9 mouse cellular contexts compared by ENCODE assay signal in the genomic region with DNA sequence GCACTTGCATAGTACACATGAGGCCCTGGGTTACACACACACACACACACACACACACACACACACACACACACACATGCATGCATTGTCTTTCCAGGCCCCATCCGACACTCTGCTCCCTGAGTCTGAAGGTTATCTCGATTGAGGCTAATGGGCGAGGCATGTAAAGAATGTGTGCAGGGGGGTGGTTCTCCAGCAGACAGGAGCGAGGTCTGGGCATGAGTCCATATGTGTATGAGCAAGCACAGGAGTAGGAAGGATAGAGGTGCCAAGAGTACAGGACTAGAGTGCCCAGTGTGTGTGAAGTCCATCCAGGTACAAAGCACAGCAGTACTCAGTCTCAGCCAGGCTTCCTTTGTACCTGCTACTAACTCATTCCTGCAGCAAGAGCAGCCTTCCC.
DNase-seq lines count a peak whose midpoint lies in the region.
"Had no signal": no experiment of that assay in that cellular context is flagged by ENCODE, and none has a peak within 500 bp of the region (broad histone marks: within the 10 kb centered on the region; RNA-seq: fewer than 3 reads in every experiment).

No protein-coding gene starts in this region.

- DNase-seq in urinary bladder, postnatal 36 days (ENCODE audit: low spot score in 2 of 2), result peak; percentile 1 to 6
- no peak for DNase-seq in urinary bladder, postnatal 10 days (ENCODE audit: low spot score)
- peak; percentile 28 to 41 for DNase-seq in heart, adult 9 months (ENCODE audit: low spot score in 2 of 2)
- DNase-seq in kidney, postnatal 14 days, result peak; percentile 11
- peak; percentile 5 for DNase-seq in yolk sac, embryonic 10.5 days (ENCODE audit: low spot score)
- no peak for DNase-seq in retina, embryonic 14.5 days (ENCODE audit: low spot score)
- no peak for DNase-seq in embryo, embryonic 11 days
- no peak for DNase-seq in natural killer cell, adult 2 months (ENCODE audit: low spot score in 2 of 2)
- DNase-seq: adrenal gland, postnatal 14 days had no signal

Comparison
In these comparisons a context has a peak if more than half of its experiments do, and no peak if none do; other contexts are left out.
1. DNase-seq: peak in urinary bladder, postnatal 36 days (2 of 2), heart, adult 9 months (2 of 2), kidney, postnatal 14 days (single experiment) and yolk sac, embryonic 10.5 days (single experiment); none in urinary bladder, postnatal 10 days (single experiment), retina, embryonic 14.5 days (single experiment), embryo, embryonic 11 days (single experiment) and natural killer cell, adult 2 months (0 of 2).